In genomic region chr1:89656167-89656566, GRCm38 (mm10) we compare ENCODE assay signal across 15 mouse cellular contexts.
A peak's percentile ranks its signal among the peaks of the same experiment; 100 is the strongest.
DNase-seq lines count a peak whose midpoint lies in the region; ATAC-seq and TF ChIP-seq lines count a peak whose summit lies in the region.
"Had no signal": no experiment of that assay in that cellular context is flagged by ENCODE, and none has a peak within 500 bp of the region (broad histone marks: within the 10 kb centered on the region; RNA-seq: fewer than 3 reads in every experiment).

No protein-coding gene starts in this region.

- no peaks in the 10 kb centered on the region for H3K9me3 ChIP-seq in forebrain, embryonic 16.5 days (ENCODE audit: control insufficient read depth, low read length)
- no peaks in the 10 kb centered on the region for H3K9me3 ChIP-seq in forebrain, embryonic 11.5 days (ENCODE audit: control insufficient read depth, low read length)
- no peaks in the 10 kb centered on the region for H3K9me3 ChIP-seq in heart, postnatal 0 days (replicated peaks; ENCODE audit: control insufficient read depth, low read length)
- H3K9me3 ChIP-seq in heart, embryonic 10.5 days, result no peaks in the 10 kb centered on the region
- H3K9me3 ChIP-seq in lung, embryonic 14.5 days (ENCODE audit: low read depth, low read length), result no peaks in the 10 kb centered on the region
- H3K9me3 ChIP-seq: intestine, embryonic 15.5 days; liver, embryonic 15.5 days; megakaryocyte, embryonic 14.5 days; neural tube, embryonic 12.5 days had no signal

- no peak overlapping the region for H3K27ac ChIP-seq in forebrain, embryonic 16.5 days (ENCODE audit: low read length)
- H3K27ac ChIP-seq in forebrain, embryonic 11.5 days (ENCODE audit: low read depth, low read length), result no peak overlapping the region
- H3K27ac ChIP-seq in heart, postnatal 0 days (ENCODE audit: low read depth), result no peak overlapping the region
- H3K27ac ChIP-seq in heart, embryonic 10.5 days, result no peak overlapping the region
- H3K27ac ChIP-seq in lung, embryonic 14.5 days (ENCODE audit: low read depth), result peak overlapping the region; percentile 13; the same call in 1 of the 2 replicates
- H3K27ac ChIP-seq in embryonic fibroblast, embryonic 13.5 days (ENCODE audit: insufficient read depth, low read length), result 0 out of 2 replicates have a peak overlapping the region, but pooled peaks have one; percentile 10
- H3K27ac ChIP-seq: intestine, embryonic 15.5 days; liver, embryonic 15.5 days; neural tube, embryonic 12.5 days had no signal

- no peak overlapping the region for H3K9ac ChIP-seq in forebrain, embryonic 16.5 days (replicated peaks; ENCODE audit: low read depth, low read length)
- no peak overlapping the region for H3K9ac ChIP-seq in forebrain, embryonic 11.5 days (ENCODE audit: low read length)
- H3K9ac ChIP-seq in heart, postnatal 0 days (replicated peaks; ENCODE audit: low read depth, low read length), result no peak overlapping the region
- H3K9ac ChIP-seq in lung, embryonic 14.5 days, result no peak overlapping the region
- H3K9ac ChIP-seq: intestine, embryonic 15.5 days; liver, embryonic 15.5 days; neural tube, embryonic 12.5 days had no signal

- no peak for DNase-seq in forebrain, embryonic 11.5 days (ENCODE audit: low spot score)
- DNase-seq in heart, postnatal 0 days (ENCODE audit: low spot score), result no peak
- no peak for DNase-seq in heart, embryonic 10.5 days (ENCODE audit: low spot score)
- DNase-seq in lung, embryonic 14.5 days, result no peak
- no peak for DNase-seq in lung, postnatal 10 days
- no peak for DNase-seq in MN1 (ENCODE audit: low spot score)
- DNase-seq: kidney, adult 9 months; thymus, postnatal 25 days had no signal

- no peak for TF ChIP-seq POLR2A in embryonic fibroblast, embryonic 13.5 days (IDR thresholded peaks at IDR 0.05; ENCODE audit: low read depth, low read length)

- H3K36me3 ChIP-seq in forebrain, embryonic 16.5 days (ENCODE audit: control insufficient read depth, insufficient read depth), result no peaks in the 10 kb centered on the region
- H3K36me3 ChIP-seq in forebrain, embryonic 11.5 days (ENCODE audit: control insufficient read depth, insufficient read depth, low read length), result no peaks in the 10 kb centered on the region
- no peaks in the 10 kb centered on the region for H3K36me3 ChIP-seq in heart, postnatal 0 days (replicated peaks; ENCODE audit: control insufficient read depth, insufficient read depth, low read length)
- H3K36me3 ChIP-seq in heart, embryonic 10.5 days, result no peaks in the 10 kb centered on the region
- no peaks in the 10 kb centered on the region for H3K36me3 ChIP-seq in lung, embryonic 14.5 days (ENCODE audit: insufficient read depth)
- H3K36me3 ChIP-seq: intestine, embryonic 15.5 days; liver, embryonic 15.5 days; neural tube, embryonic 12.5 days had no signal

- no peak for TF ChIP-seq CTCF in heart, postnatal 0 days (IDR thresholded peaks at IDR 0.05; ENCODE audit: low read depth)
- TF ChIP-seq CTCF in lung, embryonic 14.5 days (IDR thresholded peaks at IDR 0.05; ENCODE audit: low read depth), result no peak
- TF ChIP-seq CTCF in embryonic fibroblast, embryonic 13.5 days (IDR thresholded peaks at IDR 0.05; ENCODE audit: borderline replicate concordance, insufficient read depth, low read length), result no peak

- 0 out of 2 replicates have a peak, but pooled peaks have one; percentile 18 for ATAC-seq in forebrain, embryonic 16.5 days
- ATAC-seq in forebrain, embryonic 11.5 days (replicated peaks; ENCODE audit: low FRiP score), result no peak
- ATAC-seq in heart, postnatal 0 days (ENCODE audit: insufficient read depth, low read depth), result peak; percentile 19; the same call in 1 of the 2 replicates
- ATAC-seq in lung, embryonic 14.5 days (ENCODE audit: insufficient read depth), result no peak
- ATAC-seq: intestine, embryonic 15.5 days had no signal

- no peak for TF ChIP-seq EP300 in heart, postnatal 0 days (IDR thresholded peaks at IDR 0.05; ENCODE audit: low read depth)

- H3K4me2 ChIP-seq in forebrain, embryonic 16.5 days (ENCODE audit: low read length), result no peak overlapping the region
- no peak overlapping the region for H3K4me2 ChIP-seq in forebrain, embryonic 11.5 days (ENCODE audit: low read depth, low read length, severe bottlenecking)
- peak overlapping the region; percentile 51; the same call in 1 of the 2 replicates for H3K4me2 ChIP-seq in heart, postnatal 0 days (ENCODE audit: low read depth, low read length)
- H3K4me2 ChIP-seq in lung, embryonic 14.5 days, result no peak overlapping the region
- H3K4me2 ChIP-seq: intestine, embryonic 15.5 days; liver, embryonic 15.5 days; neural tube, embryonic 12.5 days had no signal

- H3K4me1 ChIP-seq in forebrain, embryonic 16.5 days (replicated peaks; ENCODE audit: control insufficient read depth, insufficient read depth, low read length), result peaks cover 7% of the 10 kb centered on the region; the same call in 1 of the 2 replicates
- no peaks in the 10 kb centered on the region for H3K4me1 ChIP-seq in forebrain, embryonic 11.5 days (replicated peaks; ENCODE audit: control insufficient read depth, insufficient read depth, low read length)
- peaks cover 11% of the 10 kb centered on the region; the same call in 1 of the 2 replicates for H3K4me1 ChIP-seq in heart, postnatal 0 days (ENCODE audit: control insufficient read depth, insufficient read depth)
- peaks cover 15% of the 10 kb centered on the region for H3K4me1 ChIP-seq in heart, embryonic 10.5 days
- 0 out of 2 replicates have a peak, but pooled peaks cover 7% of the 10 kb centered on the region for H3K4me1 ChIP-seq in lung, embryonic 14.5 days (ENCODE audit: insufficient read depth)
- 0 out of 2 replicates have a peak, but pooled peaks cover 3% of the 10 kb centered on the region for H3K4me1 ChIP-seq in embryonic fibroblast, embryonic 13.5 days (ENCODE audit: control insufficient read depth, insufficient read depth, low read length)
- H3K4me1 ChIP-seq: intestine, embryonic 15.5 days; liver, embryonic 15.5 days had no signal

- H3K27me3 ChIP-seq in forebrain, embryonic 16.5 days (replicated peaks; ENCODE audit: control insufficient read depth, insufficient read depth, low read length), result no peaks in the 10 kb centered on the region; the same call in 1 of the 2 replicates
- no peaks in the 10 kb centered on the region for H3K27me3 ChIP-seq in forebrain, embryonic 11.5 days (ENCODE audit: control insufficient read depth, insufficient read depth, low read length)
- H3K27me3 ChIP-seq in heart, postnatal 0 days (ENCODE audit: control insufficient read depth, insufficient read depth, low read length), result no peaks in the 10 kb centered on the region
- no peaks in the 10 kb centered on the region for H3K27me3 ChIP-seq in heart, embryonic 10.5 days (ENCODE audit: insufficient read depth, poor library complexity, severe bottlenecking)
- no peaks in the 10 kb centered on the region for H3K27me3 ChIP-seq in lung, embryonic 14.5 days (ENCODE audit: insufficient read depth, low read length)
- H3K27me3 ChIP-seq: CH12.LX; intestine, embryonic 15.5 days; liver, embryonic 15.5 days; neural tube, embryonic 12.5 days had no signal

- WGBS in forebrain, embryonic 16.5 days, result 88% methylated on average over 3 of the region's 3 CpGs
- 92% methylated on average over 3 of the region's 3 CpGs for WGBS in forebrain, embryonic 11.5 days
- 79% methylated on average over 3 of the region's 3 CpGs for WGBS in heart, postnatal 0 days
- 87% methylated on average over 3 of the region's 3 CpGs for WGBS in heart, embryonic 10.5 days
- whole genome bisulfite sequencing in lung, embryonic 14.5 days, result 89% methylated on average over 3 of the region's 3 CpGs

- no peak overlapping the region for H3K4me3 ChIP-seq in forebrain, embryonic 16.5 days (replicated peaks; ENCODE audit: low read length)
- H3K4me3 ChIP-seq in forebrain, embryonic 11.5 days (ENCODE audit: low read depth, low read length), result no peak overlapping the region
- no peak overlapping the region for H3K4me3 ChIP-seq in heart, postnatal 0 days (ENCODE audit: low read depth, low read length)
- H3K4me3 ChIP-seq in heart, embryonic 10.5 days, result no peak overlapping the region
- H3K4me3 ChIP-seq in lung, embryonic 14.5 days (ENCODE audit: low read depth, low read length), result no peak overlapping the region
- H3K4me3 ChIP-seq in embryonic fibroblast, embryonic 13.5 days (ENCODE audit: insufficient read depth, low read length), result no peak overlapping the region
- H3K4me3 ChIP-seq: intestine, embryonic 15.5 days; liver, embryonic 15.5 days; megakaryocyte, embryonic 14.5 days; neural tube, embryonic 12.5 days had no signal

Comparison
In these comparisons a context has a peak if more than half of its experiments do, and no peak if none do; other contexts are left out.
1. ATAC-seq: peak in forebrain, embryonic 16.5 days (single experiment) and heart, postnatal 0 days (single experiment); none in forebrain, embryonic 11.5 days (single experiment) and lung, embryonic 14.5 days (single experiment).
2. H3K27ac ChIP-seq: peak in lung, embryonic 14.5 days (single experiment) and embryonic fibroblast, embryonic 13.5 days (single experiment); none in forebrain, embryonic 16.5 days (single experiment), forebrain, embryonic 11.5 days (single experiment), heart, postnatal 0 days (single experiment) and heart, embryonic 10.5 days (single experiment).